Mouse (Mus musculus) embryo, embryonic 11 days (tissue): ENCODE data around the gene Mvd.

Source experiments
- DNase-seq: peaks from one replicate; pipeline ENCODE4 v3.0.0-alpha.2; 2015

The Mvd gene

DNA sequence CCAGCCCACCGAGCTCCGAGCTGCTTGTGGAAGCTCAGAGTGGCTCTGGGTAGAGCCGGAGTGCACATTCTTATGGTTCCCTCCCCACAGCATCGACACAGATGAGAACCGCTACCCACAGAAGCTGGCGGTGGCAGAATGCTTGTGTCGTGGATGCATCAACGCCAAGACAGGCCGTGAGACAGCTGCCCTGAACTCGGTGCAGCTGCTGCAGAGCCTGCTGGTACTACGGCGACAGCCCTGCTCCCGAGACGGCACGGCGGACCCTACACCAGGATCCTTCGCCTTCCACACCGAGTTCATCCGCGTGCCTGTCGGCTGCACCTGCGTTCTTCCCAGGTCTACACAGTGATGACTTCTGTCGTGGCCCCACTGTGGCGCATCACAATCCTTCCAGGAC lies 20.0 kb downstream of the Mvd start:
- no peak for DNase-seq

DNA sequence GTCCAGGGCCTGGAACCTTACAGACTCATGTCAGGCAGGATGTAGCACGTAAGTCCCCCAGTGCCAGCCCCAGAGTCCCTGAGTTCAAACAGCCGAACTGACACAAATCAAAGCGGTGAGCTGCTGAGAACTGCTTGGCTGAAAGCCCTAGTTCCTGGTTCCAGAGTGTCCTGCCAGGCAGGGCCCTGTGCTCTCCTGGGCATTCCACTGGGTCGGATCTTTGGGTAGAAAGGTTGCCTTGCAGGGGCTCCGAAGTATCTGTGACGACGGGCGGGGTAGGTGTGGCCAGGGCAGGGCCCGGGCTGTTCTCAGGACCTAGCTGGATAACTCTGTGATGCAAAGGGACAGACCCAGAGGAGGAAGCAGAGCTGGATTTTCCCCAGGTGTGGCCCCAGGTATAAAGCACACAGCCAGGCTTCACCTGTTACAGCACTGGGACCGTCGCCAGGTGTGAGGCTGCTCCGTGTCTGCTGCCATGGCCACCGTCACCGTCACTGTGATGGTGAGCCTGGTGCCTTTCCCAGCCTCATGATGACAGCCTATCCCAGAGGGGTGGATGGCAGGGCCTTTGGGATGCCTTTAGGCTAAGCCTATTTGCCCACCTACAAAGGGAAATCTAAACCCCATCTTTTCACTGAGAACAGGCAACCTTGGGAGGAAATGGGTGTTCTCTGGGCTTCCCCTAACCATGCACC lies 21.7 kb downstream of the Mvd start, which contains the start of gene Il17c:
Gene Il17c, plus strand, starts transcription at position 645 of the 695 bp plus-strand sequence.
- DNase-seq: no peak

DNA sequence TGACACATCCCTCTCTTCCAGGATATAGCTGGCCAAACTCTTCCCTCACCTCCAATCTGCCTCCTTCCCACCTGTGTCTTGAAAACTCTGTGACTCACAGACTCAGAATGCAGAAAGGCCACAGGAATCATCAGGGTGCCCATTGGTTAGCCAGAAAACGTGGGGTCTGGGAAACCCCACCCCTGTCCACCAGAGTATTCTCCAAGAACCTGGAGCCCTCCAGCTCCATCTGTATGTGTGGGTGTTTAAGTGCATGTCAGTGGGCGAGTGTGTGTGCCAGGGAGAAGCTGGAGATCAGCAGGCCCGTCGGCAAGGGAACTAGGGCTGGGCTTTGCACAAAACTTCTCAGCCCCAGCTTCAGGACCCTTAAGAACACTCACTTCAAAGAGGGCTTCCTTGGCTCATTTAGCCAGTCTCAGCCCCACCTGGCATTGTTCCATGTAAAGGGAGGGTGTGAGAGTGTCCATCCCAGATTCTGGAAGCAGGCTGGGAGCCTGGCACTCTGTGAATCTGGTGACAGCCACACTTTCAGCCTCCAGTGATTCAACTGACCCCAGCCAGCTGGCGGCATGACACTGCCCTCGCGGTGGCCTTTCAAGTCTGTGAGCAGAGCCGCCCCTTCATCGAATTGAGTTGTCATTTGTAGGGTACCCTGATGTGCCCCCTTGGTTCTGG lies 23.2 kb downstream of the Mvd start:
- DNase-seq: no peak

DNA sequence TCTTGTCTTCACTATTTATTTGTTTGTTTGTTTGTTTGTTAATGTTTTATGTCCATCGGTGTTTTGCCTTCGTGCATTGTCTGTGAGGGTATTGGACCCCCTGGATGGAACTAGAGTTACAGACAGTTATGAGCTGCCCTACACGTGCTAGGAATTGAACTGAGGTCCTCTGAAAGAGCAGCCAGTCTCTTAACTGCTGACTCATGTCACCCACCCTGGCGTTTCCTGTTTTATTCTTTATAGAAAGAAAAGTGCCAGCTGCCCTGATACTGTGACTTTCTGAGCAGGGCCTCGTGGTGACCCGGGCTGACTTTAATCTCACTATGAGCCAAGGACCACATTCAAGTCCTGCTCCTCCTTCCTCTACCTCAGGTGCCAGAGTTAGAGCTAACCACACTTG lies 27.7 kb downstream of the Mvd start:
- DNase-seq: no peak

DNA sequence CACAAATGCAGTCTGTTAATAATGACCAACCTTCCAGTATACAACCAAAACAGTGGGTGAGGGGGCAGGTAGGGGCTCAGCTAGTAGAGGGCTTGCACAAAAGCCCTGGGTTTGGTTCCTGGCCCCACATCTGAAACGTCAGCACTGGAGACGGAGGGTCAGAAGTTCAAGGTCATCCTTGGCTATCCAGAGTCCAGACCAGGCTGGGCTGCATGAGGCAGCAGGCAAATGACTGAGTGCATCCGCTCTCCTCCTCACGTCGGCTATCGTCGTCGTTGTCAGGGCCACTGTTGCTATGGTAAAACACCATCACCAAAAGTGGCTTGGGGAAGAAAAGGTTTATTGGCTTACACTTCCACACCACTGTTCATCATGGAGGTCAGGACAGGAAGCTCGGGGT lies 28.9 kb downstream of the Mvd start:
- no peak for DNase-seq

DNA sequence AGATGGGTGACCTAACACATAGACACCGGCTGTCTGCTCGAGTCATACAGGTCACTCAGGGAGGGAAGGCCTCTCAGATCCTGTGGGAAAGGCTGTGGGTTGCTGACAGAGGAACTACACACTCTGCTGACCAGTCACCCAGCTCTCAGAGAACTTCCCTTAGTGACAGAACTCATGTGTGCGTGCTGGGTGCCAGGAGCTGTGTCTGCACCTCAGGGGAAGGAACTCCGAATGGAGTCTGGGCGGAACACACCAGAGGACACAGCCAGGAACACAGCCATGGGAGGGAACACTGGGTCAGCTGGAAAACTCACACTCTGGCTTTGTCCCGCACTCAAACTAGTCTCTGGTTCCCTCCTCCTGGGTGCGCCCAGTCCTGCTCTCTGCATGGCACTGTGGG lies 35.5 kb downstream of the Mvd start:
- DNase-seq: no peak

DNA sequence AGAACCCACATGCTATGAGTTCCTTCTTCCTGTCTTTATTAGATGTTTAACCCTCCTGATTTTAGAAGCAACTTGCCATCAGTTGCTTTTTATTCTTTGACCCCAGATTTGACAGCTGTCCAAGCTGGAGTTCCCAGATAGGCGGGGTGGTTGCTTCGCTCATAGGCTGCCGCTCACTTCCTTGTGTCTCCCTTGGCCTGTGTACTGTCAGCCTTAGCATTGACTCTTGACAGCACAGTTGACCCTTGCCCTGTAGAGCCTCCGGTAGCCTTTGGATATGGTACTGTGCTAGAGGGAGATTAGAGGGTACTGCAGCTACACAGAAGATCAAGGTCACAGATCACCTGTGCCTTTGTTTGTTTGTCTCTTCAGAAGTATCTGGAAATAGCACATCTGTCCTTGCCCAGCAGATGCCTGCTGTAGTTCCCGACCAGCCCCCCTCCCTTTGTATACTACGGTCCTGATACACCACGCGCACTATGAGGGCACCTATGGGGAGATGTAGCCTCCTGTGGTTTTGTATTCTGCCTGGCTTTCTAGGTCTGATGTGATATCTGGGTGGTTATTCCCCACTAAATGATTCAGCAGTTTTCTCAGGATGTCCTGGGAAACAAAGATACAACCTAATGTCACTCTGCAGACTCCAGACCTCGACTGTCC lies 37.9 kb downstream of the Mvd start:
- DNase-seq: no peak

DNA sequence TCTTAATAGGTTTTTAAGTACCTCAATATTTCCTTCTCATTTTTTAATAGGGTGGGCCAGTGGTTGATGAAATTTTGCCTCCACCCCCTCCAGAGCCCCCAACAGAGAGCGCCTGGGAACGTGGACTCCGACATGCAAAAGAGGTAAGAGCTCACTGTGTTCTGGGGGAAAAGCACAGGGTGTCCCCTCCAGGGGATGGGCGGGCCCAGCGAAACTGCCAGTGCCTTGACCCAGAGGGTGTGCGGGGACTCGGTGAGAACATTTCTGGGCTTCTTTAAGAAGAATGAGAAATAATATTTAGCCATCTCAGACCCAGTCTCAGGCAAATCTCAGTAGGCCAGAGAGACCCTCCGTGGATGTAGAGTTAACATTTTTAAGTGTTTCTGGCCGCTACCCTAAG lies 45.0 kb downstream of the Mvd start:
- DNase-seq: no peak

DNA sequence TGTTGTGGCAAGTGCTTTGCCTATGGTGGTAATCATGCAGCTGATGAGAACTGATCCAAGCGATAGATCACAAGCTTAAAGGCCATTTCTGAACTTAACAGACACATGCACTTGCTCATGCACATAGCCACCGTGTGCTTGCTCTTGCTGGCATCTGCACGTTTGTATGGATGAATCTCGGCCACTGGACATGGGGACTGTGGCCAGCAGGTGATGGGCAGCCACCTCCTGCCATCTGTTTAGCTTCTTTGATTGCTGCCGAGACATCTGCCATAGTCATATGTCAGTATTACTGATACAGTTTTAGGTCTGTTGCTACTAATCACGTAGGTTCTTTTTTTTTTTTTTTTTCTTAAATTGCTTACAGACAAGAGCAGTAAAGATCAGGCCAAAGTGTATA lies 47.9 kb downstream of the Mvd start:
- DNase-seq: no peak

DNA sequence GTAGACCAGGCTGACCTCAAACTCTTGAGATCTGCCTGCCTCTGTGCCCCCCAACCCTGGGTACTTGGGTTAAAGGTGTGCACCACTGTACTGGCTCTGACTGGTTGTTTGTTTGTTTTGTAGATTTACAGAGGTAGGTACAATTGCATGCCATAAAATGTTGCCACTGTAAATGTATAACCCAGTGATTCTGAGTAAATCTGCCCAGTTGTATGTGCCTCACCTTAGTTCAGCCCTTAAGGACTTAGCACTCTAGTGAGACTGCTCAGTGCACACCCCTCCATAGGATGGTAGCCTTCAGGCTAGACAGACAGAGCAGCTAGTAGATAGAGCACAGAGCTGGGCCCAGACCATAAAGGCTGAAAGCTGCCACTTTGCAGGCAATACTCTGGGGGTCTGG lies 49.5 kb downstream of the Mvd start:
- DNase-seq: no peak

DNA sequence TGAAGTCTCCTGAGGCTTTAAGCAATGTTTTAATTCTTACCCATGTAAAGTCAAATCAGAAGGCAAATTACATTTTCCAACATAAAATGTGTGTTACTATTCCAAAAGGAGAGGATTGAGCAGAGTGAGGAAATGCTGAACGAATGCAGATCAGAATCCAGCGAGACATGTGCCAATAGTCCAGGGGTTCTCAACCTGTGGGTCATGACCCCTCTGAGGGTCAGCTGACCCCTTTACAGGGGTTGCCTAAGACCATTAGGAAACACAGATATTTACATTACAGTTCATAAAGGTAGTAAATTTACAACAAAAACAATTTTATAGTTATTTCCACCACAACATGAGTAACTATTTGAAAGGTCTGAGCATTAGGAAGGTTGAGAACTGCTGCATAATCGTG lies 52.5 kb downstream of the Mvd start:
- DNase-seq: no peak

DNA sequence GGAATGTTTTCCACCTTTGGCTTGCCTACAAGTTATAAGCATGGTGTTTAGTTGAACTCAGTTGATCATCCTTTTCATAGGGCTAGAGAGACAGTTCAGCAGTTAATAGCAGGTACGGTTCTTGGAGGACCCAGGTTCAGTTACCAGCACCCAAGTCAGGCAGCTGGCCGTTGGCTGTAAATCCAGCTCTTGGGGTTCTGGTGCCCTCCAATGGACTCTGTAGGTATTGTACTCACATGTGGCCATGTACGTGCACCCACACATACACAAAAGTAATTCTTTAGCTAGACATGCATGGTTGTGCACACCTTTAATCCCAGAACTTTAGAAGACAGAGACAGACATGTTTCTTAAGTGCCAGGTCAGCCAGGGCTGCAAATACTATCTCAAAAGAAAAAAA lies 53.9 kb downstream of the Mvd start:
- no peak for DNase-seq
